Mouse (Mus musculus): ENCODE data around the gene Lztfl1. TPM values are rescaled to one million over a fixed set of nuclear protein-coding genes. Genes with fewer than 3 reads are reported as not detected.
"Not testable (repeated sequence)": the region's sequence is repeated elsewhere in the genome, so short reads cannot be mapped to it uniquely, and the experiment has no call there.

The Lztfl1 gene
- polyA plus RNA-seq, 1 experiment from 2014 or later, result 44.9 TPM

- H3K4me2 ChIP-seq, result no peak overlapping the region
- ATAC-seq (ENCODE audit: insufficient read depth) (no peak), DNase-seq (no peak)
- H3K36me3 ChIP-seq (ENCODE audit: insufficient read depth), result no peaks in the 10 kb centered on the region
- no peak overlapping the region for H3K4me3 ChIP-seq (ENCODE audit: low read depth, low read length)
- no peaks in the 10 kb centered on the region for H3K27me3 ChIP-seq (ENCODE audit: insufficient read depth, low read length)
- TF ChIP-seq CTCF (IDR thresholded peaks at IDR 0.05; ENCODE audit: low read depth), result no peak
- no peaks in the 10 kb centered on the region for H3K9me3 ChIP-seq (ENCODE audit: low read depth, low read length)
- 30% methylated on average over 2 of the region's 2 CpGs for WGBS
- H3K4me1 ChIP-seq (ENCODE audit: insufficient read depth), result no peaks in the 10 kb centered on the region
- H3K27ac ChIP-seq (ENCODE audit: low read depth), result no peak overlapping the region
- H3K9ac ChIP-seq, result no peak overlapping the region
Observed at GRCm38 (mm10) chr9:123757326-123757725, 39.8 kb upstream of the Lztfl1 start.

- Histone ChIP-seq H3K9ac (no peak overlapping the region), H3K4me3 (ENCODE audit: low read depth, low read length) (no peak overlapping the region), H3K36me3 (ENCODE audit: insufficient read depth) (no peaks in the 10 kb centered on the region), H3K27ac (ENCODE audit: low read depth) (no peak overlapping the region), H3K9me3 (ENCODE audit: low read depth, low read length) (no peaks in the 10 kb centered on the region), H3K4me2 (no peak overlapping the region), H3K4me1 (ENCODE audit: insufficient read depth) (no peaks in the 10 kb centered on the region), H3K27me3 (ENCODE audit: insufficient read depth, low read length) (no peaks in the 10 kb centered on the region)
- no peak for ATAC-seq (ENCODE audit: insufficient read depth)
- no peak for DNase-seq
- 67% methylated on average over 3 of the region's 3 CpGs for WGBS
- TF ChIP-seq CTCF (IDR thresholded peaks at IDR 0.05; ENCODE audit: low read depth), result no peak
Observed at GRCm38 (mm10) chr9:123756752-123757151, 39.3 kb upstream of the Lztfl1 start.

GRCm38 (mm10) chr9:123754333-123754732 is 36.8 kb upstream of the Lztfl1 start:
- Histone ChIP-seq H3K27ac (ENCODE audit: low read depth) (no peak overlapping the region), H3K4me1 (ENCODE audit: insufficient read depth) (no peaks in the 10 kb centered on the region), H3K9ac (no peak overlapping the region), H3K9me3 (ENCODE audit: low read depth, low read length) (no peaks in the 10 kb centered on the region), H3K27me3 (ENCODE audit: insufficient read depth, low read length) (no peaks in the 10 kb centered on the region), H3K4me2 (no peak overlapping the region), H3K4me3 (ENCODE audit: low read depth, low read length) (no peak overlapping the region), H3K36me3 (ENCODE audit: insufficient read depth) (no peaks in the 10 kb centered on the region)
- WGBS, result 82% methylated on average over 4 of the region's 4 CpGs
- DNase-seq (no peak), ATAC-seq (ENCODE audit: insufficient read depth) (no peak)
- no peak for TF ChIP-seq CTCF (IDR thresholded peaks at IDR 0.05; ENCODE audit: low read depth)

- not testable (repeated sequence) for ATAC-seq (ENCODE audit: insufficient read depth); DNase-seq; H3K36me3 ChIP-seq (ENCODE audit: insufficient read depth); H3K4me2 ChIP-seq; H3K9ac ChIP-seq; H3K9me3 ChIP-seq (ENCODE audit: low read depth, low read length); H3K4me1 ChIP-seq (ENCODE audit: insufficient read depth); H3K27me3 ChIP-seq (ENCODE audit: insufficient read depth, low read length); H3K27ac ChIP-seq (ENCODE audit: low read depth); H3K4me3 ChIP-seq (ENCODE audit: low read depth, low read length)
- 89% methylated on average over 7 of the region's 8 CpGs for WGBS
Observed at GRCm38 (mm10) chr9:123749687-123750086, 32.2 kb upstream of the Lztfl1 start.

GRCm38 (mm10) chr9:123740799-123741198 is 23.3 kb upstream of the Lztfl1 start:
- no peak overlapping the region for H3K4me3 ChIP-seq (ENCODE audit: low read depth, low read length)
- DNase-seq (no peak), ATAC-seq (ENCODE audit: insufficient read depth) (no peak)
- no peaks in the 10 kb centered on the region for H3K36me3 ChIP-seq (ENCODE audit: insufficient read depth)
- H3K9me3 ChIP-seq (ENCODE audit: low read depth, low read length), result no peaks in the 10 kb centered on the region
- WGBS, result 76% methylated on average over 4 of the region's 4 CpGs
- H3K4me2 ChIP-seq, result no peak overlapping the region
- no peak overlapping the region for H3K27ac ChIP-seq (ENCODE audit: low read depth)
- no peaks in the 10 kb centered on the region for H3K27me3 ChIP-seq (ENCODE audit: insufficient read depth, low read length)
- TF ChIP-seq CTCF (IDR thresholded peaks at IDR 0.05; ENCODE audit: low read depth), result no peak
- no peak overlapping the region for H3K9ac ChIP-seq
- H3K4me1 ChIP-seq (ENCODE audit: insufficient read depth), result no peaks in the 10 kb centered on the region

- Histone ChIP-seq H3K4me3 (ENCODE audit: low read depth, low read length) (no peak overlapping the region), H3K27me3 (ENCODE audit: insufficient read depth, low read length) (no peaks in the 10 kb centered on the region), H3K4me1 (ENCODE audit: insufficient read depth) (no peaks in the 10 kb centered on the region), H3K36me3 (ENCODE audit: insufficient read depth) (no peaks in the 10 kb centered on the region), H3K27ac (ENCODE audit: low read depth) (no peak overlapping the region), H3K9me3 (ENCODE audit: low read depth, low read length) (no peaks in the 10 kb centered on the region), H3K4me2 (no peak overlapping the region), H3K9ac (no peak overlapping the region)
- WGBS, result 66% methylated on average over 3 of the region's 3 CpGs
- TF ChIP-seq CTCF (IDR thresholded peaks at IDR 0.05; ENCODE audit: low read depth), result no peak
- DNase-seq, result no peak
- ATAC-seq (ENCODE audit: insufficient read depth), result no peak
Observed at GRCm38 (mm10) chr9:123734133-123734532, 16.6 kb upstream of the Lztfl1 start.

- Histone ChIP-seq H3K27me3 (ENCODE audit: insufficient read depth, low read length) (no peaks in the 10 kb centered on the region), H3K4me2 (no peak overlapping the region), H3K36me3 (ENCODE audit: insufficient read depth) (no peaks in the 10 kb centered on the region), H3K4me3 (ENCODE audit: low read depth, low read length) (no peak overlapping the region), H3K9me3 (ENCODE audit: low read depth, low read length) (no peaks in the 10 kb centered on the region), H3K27ac (ENCODE audit: low read depth) (no peak overlapping the region), H3K4me1 (ENCODE audit: insufficient read depth) (no peaks in the 10 kb centered on the region), H3K9ac (no peak overlapping the region)
- ATAC-seq (ENCODE audit: insufficient read depth) (no peak), DNase-seq (no peak)
- 56% methylated on average over 3 of the region's 3 CpGs for WGBS
- TF ChIP-seq CTCF (IDR thresholded peaks at IDR 0.05; ENCODE audit: low read depth), result no peak
Observed at GRCm38 (mm10) chr9:123731271-123731670, 13.8 kb upstream of the Lztfl1 start.
